ENCODE assay signal across 29 mouse cellular contexts in genomic region chr2:180460801-180461200, GRCm38 (mm10). TPM values are rescaled to one million over a fixed set of nuclear protein-coding genes. Genes with fewer than 3 reads are reported as not detected.
DNase-seq lines count a peak whose midpoint lies in the region; ATAC-seq and TF ChIP-seq lines count a peak whose summit lies in the region.
"Had no signal": no experiment of that assay in that cellular context is flagged by ENCODE, and none has a peak within 500 bp of the region (broad histone marks: within the 10 kb centered on the region; RNA-seq: fewer than 3 reads in every experiment).

No protein-coding gene starts in this region.

- DNase-seq in lung, embryonic 14.5 days: peak; percentile 13
- DNase-seq in lung, postnatal 10 days: no peak
- no peak for DNase-seq in spleen, postnatal 10 days (ENCODE audit: low spot score in 2 of 2)
- DNase-seq in adrenal gland, adult (ENCODE audit: inconsistent age in 2 of 2, low spot score in 1 of 2): no peak
- DNase-seq: adrenal gland, postnatal 10 days; cerebellum, adult 18-20 months; cerebellum, postnatal 14 days; gastrocnemius, postnatal 10 days; heart, adult 11 months; kidney, postnatal 4 days; left cerebral cortex, postnatal 4 days; right cerebral cortex, postnatal 25 days; thymus, adult 2 months; thymus, postnatal 4 days had no signal

- H3K36me3 ChIP-seq in lung, embryonic 14.5 days (ENCODE audit: insufficient read depth): no peaks in the 10 kb centered on the region
- no peaks in the 10 kb centered on the region for H3K36me3 ChIP-seq in embryonic facial prominence, embryonic 15.5 days
- no peaks in the 10 kb centered on the region for H3K36me3 ChIP-seq in lung, embryonic 16.5 days (ENCODE audit: control insufficient read depth, insufficient read depth, low read length)
- no peaks in the 10 kb centered on the region for H3K36me3 ChIP-seq in stomach, embryonic 15.5 days
- H3K36me3 ChIP-seq: embryonic facial prominence, embryonic 12.5 days; hindbrain, embryonic 15.5 days; intestine, embryonic 15.5 days; limb, embryonic 15.5 days; liver, embryonic 15.5 days; midbrain, embryonic 13.5 days had no signal

- no peak overlapping the region for H3K27ac ChIP-seq in lung, embryonic 14.5 days (ENCODE audit: low read depth)
- H3K27ac ChIP-seq in embryonic facial prominence, embryonic 15.5 days (replicated peaks): no peak overlapping the region
- no peak overlapping the region; the same call in 1 of the 2 replicates for H3K27ac ChIP-seq in lung, embryonic 16.5 days (ENCODE audit: low read length)
- H3K27ac ChIP-seq in stomach, embryonic 15.5 days: no peak overlapping the region
- H3K27ac ChIP-seq: embryonic facial prominence, embryonic 12.5 days; hindbrain, embryonic 15.5 days; intestine, embryonic 15.5 days; limb, embryonic 15.5 days; liver, embryonic 15.5 days; midbrain, embryonic 13.5 days had no signal

- H3K27me3 ChIP-seq in lung, embryonic 14.5 days (ENCODE audit: insufficient read depth, low read length): peaks cover 20% of the 10 kb centered on the region
- peaks cover 44% of the 10 kb centered on the region for H3K27me3 ChIP-seq in embryonic facial prominence, embryonic 15.5 days
- H3K27me3 ChIP-seq in lung, embryonic 16.5 days (ENCODE audit: control insufficient read depth, insufficient read depth, low read depth, low read length): peaks cover 21% of the 10 kb centered on the region
- peaks cover 22% of the 10 kb centered on the region; the same call in 1 of the 2 replicates for H3K27me3 ChIP-seq in stomach, embryonic 15.5 days (replicated peaks)

- no peaks in the 10 kb centered on the region for H3K9me3 ChIP-seq in lung, embryonic 14.5 days (ENCODE audit: low read depth, low read length)
- H3K9me3 ChIP-seq in embryonic facial prominence, embryonic 15.5 days (replicated peaks): no peaks in the 10 kb centered on the region
- H3K9me3 ChIP-seq in lung, embryonic 16.5 days (ENCODE audit: control insufficient read depth, low read length): no peaks in the 10 kb centered on the region
- no peaks in the 10 kb centered on the region for H3K9me3 ChIP-seq in stomach, embryonic 15.5 days
- H3K9me3 ChIP-seq: embryonic facial prominence, embryonic 12.5 days; hindbrain, embryonic 15.5 days; intestine, embryonic 15.5 days; limb, embryonic 15.5 days; liver, embryonic 15.5 days; midbrain, embryonic 13.5 days had no signal

- H3K9ac ChIP-seq in lung, embryonic 14.5 days: no peak overlapping the region
- H3K9ac ChIP-seq in embryonic facial prominence, embryonic 15.5 days: no peak overlapping the region
- no peak overlapping the region for H3K9ac ChIP-seq in lung, embryonic 16.5 days (ENCODE audit: low read length)
- no peak overlapping the region for H3K9ac ChIP-seq in stomach, embryonic 15.5 days
- H3K9ac ChIP-seq: embryonic facial prominence, embryonic 12.5 days; hindbrain, embryonic 15.5 days; intestine, embryonic 15.5 days; limb, embryonic 15.5 days; liver, embryonic 15.5 days; midbrain, embryonic 13.5 days had no signal

- H3K4me1 ChIP-seq in lung, embryonic 14.5 days (ENCODE audit: insufficient read depth): no peaks in the 10 kb centered on the region
- peaks cover 11% of the 10 kb centered on the region for H3K4me1 ChIP-seq in embryonic facial prominence, embryonic 15.5 days
- peaks cover 6% of the 10 kb centered on the region for H3K4me1 ChIP-seq in lung, embryonic 16.5 days (replicated peaks; ENCODE audit: control insufficient read depth, insufficient read depth, low read length)
- H3K4me1 ChIP-seq in stomach, embryonic 15.5 days: peaks cover 16% of the 10 kb centered on the region

- ATAC-seq in lung, embryonic 14.5 days (ENCODE audit: insufficient read depth): no peak
- 0 out of 2 replicates have a peak, but pooled peaks have one; percentile 36 for ATAC-seq in embryonic facial prominence, embryonic 15.5 days (ENCODE audit: insufficient number of reproducible peaks, low FRiP score, low TSS enrichment, low read depth)
- ATAC-seq in lung, embryonic 16.5 days (ENCODE audit: low read depth): peak; percentile 35; the same call in 1 of the 2 replicates
- peak; percentile 13; the same call in 1 of the 2 replicates for ATAC-seq in stomach, embryonic 15.5 days (ENCODE audit: insufficient read depth, low FRiP score, low read depth)
- ATAC-seq: activated CD4-positive, CD25-positive, alpha-beta regulatory T cell, adult 4 months; forebrain, embryonic 14.5 days; intestine, embryonic 15.5 days; midbrain, embryonic 13.5 days had no signal

- H3K4me3 ChIP-seq in lung, embryonic 14.5 days (ENCODE audit: low read depth, low read length): no peak overlapping the region
- H3K4me3 ChIP-seq in embryonic facial prominence, embryonic 15.5 days (replicated peaks): no peak overlapping the region
- H3K4me3 ChIP-seq in lung, embryonic 16.5 days (ENCODE audit: low read length): no peak overlapping the region
- no peak overlapping the region for H3K4me3 ChIP-seq in stomach, embryonic 15.5 days (replicated peaks)
- H3K4me3 ChIP-seq: embryonic facial prominence, embryonic 12.5 days; hindbrain, embryonic 15.5 days; intestine, embryonic 15.5 days; limb, embryonic 15.5 days; liver, embryonic 15.5 days; midbrain, embryonic 13.5 days had no signal

- WGBS in lung, embryonic 14.5 days: 57% methylated on average over 8 of the region's 8 CpGs
- 48% methylated on average over 8 of the region's 8 CpGs for WGBS in embryonic facial prominence, embryonic 15.5 days
- WGBS in lung, embryonic 16.5 days: 41% methylated on average over 8 of the region's 8 CpGs
- 51% methylated on average over 8 of the region's 8 CpGs for WGBS in stomach, embryonic 15.5 days

- no peak for TF ChIP-seq CTCF in lung, embryonic 14.5 days (IDR thresholded peaks at IDR 0.05; ENCODE audit: low read depth)

- no peak overlapping the region for H3K4me2 ChIP-seq in lung, embryonic 14.5 days
- H3K4me2 ChIP-seq in embryonic facial prominence, embryonic 15.5 days (replicated peaks): no peak overlapping the region
- no peak overlapping the region for H3K4me2 ChIP-seq in lung, embryonic 16.5 days (ENCODE audit: low read depth, low read length)
- H3K4me2 ChIP-seq in stomach, embryonic 15.5 days: 0 out of 2 replicates have a peak overlapping the region, but pooled peaks have one; percentile 5
- H3K4me2 ChIP-seq: embryonic facial prominence, embryonic 12.5 days; heart, embryonic 11.5 days; hindbrain, embryonic 15.5 days; intestine, embryonic 15.5 days; limb, embryonic 15.5 days; liver, embryonic 15.5 days; midbrain, embryonic 13.5 days had no signal

RNA-seq across cellular contexts. Expression of gene Slco4a1, which starts 4.8 kb away (rescaled TPM):
- 0.39 and 0.47 TPM in 2 replicates for polyA plus RNA-seq in lung, embryonic 14.5 days (2014; fragmentation: Nextera tagmentation; extraction: Ambion mirVana)
- polyA plus RNA-seq in embryonic facial prominence, embryonic 15.5 days (2015; fragmentation: Nextera tagmentation; extraction: Ambion mirVana): 3.1 and 3.4 TPM in 2 replicates
- polyA plus RNA-seq in lung, embryonic 16.5 days (2015; fragmentation: Nextera tagmentation; extraction: Ambion mirVana): 0.98 and 1.2 TPM in 2 replicates
- 3.1 and 4.0 TPM in 2 replicates for polyA plus RNA-seq in stomach, embryonic 15.5 days (2015; fragmentation: Nextera tagmentation; extraction: Ambion mirVana)
- polyA plus RNA-seq: heart, embryonic 11.5 days; heart, postnatal 0 days had no signal

RNA-seq across cellular contexts. Expression of gene Ntsr1, which starts 39.0 kb away (rescaled TPM):
- polyA plus RNA-seq in lung, embryonic 14.5 days (2014; fragmentation: Nextera tagmentation; extraction: Ambion mirVana): 2.6 and 3.0 TPM in 2 replicates
- 0.32 and 0.45 TPM in 2 replicates for polyA plus RNA-seq in embryonic facial prominence, embryonic 15.5 days (2015; fragmentation: Nextera tagmentation; extraction: Ambion mirVana)
- 0.43 and 0.98 TPM in 2 replicates for polyA plus RNA-seq in lung, embryonic 16.5 days (2015; fragmentation: Nextera tagmentation; extraction: Ambion mirVana)
- 0.89 and 1.3 TPM in 2 replicates for polyA plus RNA-seq in stomach, embryonic 15.5 days (2015; fragmentation: Nextera tagmentation; extraction: Ambion mirVana)
- polyA plus RNA-seq: activated CD4-positive, CD25-positive, alpha-beta regulatory T cell, adult 4 months; C2C12; spleen, adult 2 months had no signal
